Mouse (Mus musculus) heart, adult 2 months (tissue): ENCODE measurements at regions not wholly inside any gene's neighbourhood (a gene's known extent, or its start where the extent isn't known, plus 50 kb on each side); places are given as distances from the start of the nearest gene placed in this dataset.

Experiments
- CTCF ChIP-seq: fragments of 200-600 bp; IDR thresholded peaks from 2 replicates; pipeline ENCODE4 v1.8.1; 2022; ENCODE audit warnings: antibody characterized with exemption, mild to moderate bottlenecking, moderate library complexity
- EP300 ChIP-seq: fragments of 200-500 bp; IDR thresholded peaks from 2 replicates; pipeline ENCODE4 v1.6.1; 2011; ENCODE audit warnings: low read depth, low read length, control low read depth; ENCODE audit not compliant: insufficient read depth
- POLR2A ChIP-seq: fragments of 200-500 bp; IDR thresholded peaks from 2 replicates; pipeline ENCODE4 v1.6.1; 2011; ENCODE audit warnings: mild to moderate bottlenecking, low read depth, low read length, control low read depth; ENCODE audit not compliant: insufficient read depth

DNA sequence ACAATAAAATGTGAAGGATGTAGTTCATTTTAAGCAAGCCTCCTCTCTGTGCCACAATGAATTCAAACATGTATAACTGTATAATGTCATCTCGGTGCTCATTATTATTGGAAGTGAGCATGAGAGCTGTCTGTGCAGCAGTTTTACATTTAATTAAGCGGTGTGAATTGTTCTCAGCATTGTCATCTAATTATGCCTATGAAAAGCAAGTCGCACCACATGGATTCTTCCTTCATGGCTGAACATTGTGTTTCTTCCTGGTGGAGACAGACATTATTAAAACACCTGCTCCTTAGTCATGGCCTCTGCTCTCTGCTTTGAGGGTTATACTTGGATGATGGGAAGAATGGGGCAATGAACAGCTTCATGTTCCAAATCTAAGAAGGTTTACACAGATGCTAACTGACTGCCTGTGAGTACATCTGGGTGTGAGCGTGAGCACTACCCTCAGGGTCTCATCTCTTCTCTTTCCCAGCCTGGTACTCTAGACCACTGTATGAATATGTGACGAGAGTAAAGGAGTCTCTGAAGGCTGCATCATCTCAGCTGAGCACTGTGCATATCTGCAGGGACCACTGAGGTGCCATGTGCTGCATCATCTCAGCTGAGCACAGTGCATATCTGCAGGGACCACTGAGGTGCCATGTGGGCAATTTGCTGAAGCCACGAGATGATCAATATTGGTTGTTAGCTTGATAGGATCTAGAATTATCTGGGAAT is 628.6 kb upstream of the Chrm3 start:
- TF ChIP-seq CTCF: no peak
- TF ChIP-seq POLR2A: no peak
- TF ChIP-seq EP300: no peak
